Mouse (Mus musculus) liver (tissue): ENCODE measurements around the gene Agps.

Experiments used
- DNase-seq: peaks from one replicate; pipeline ENCODE4 v3.0.0-alpha.2; 2020; ENCODE audit warnings: mixed read lengths

Agps gene

DNA sequence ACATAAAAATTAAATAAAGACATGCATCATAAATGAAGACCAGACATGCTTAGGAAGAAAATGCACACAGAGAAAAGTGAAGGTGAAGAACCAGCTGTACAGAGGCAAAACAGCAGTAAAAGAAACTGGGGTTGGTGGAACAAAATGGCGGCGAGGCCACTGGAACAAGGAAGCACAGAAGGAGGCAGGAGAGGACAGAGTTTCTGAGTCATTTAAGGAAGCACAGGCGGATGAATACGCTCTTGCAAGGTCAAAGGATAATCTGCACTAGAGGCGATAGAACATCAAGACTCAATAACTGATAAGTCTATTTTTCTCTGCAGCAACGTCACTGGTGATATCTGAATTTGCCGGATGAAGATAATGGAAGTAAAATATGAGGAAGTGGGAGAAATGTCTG is 1.7 kb upstream of the Agps start:
- DNase-seq: no peak

DNA sequence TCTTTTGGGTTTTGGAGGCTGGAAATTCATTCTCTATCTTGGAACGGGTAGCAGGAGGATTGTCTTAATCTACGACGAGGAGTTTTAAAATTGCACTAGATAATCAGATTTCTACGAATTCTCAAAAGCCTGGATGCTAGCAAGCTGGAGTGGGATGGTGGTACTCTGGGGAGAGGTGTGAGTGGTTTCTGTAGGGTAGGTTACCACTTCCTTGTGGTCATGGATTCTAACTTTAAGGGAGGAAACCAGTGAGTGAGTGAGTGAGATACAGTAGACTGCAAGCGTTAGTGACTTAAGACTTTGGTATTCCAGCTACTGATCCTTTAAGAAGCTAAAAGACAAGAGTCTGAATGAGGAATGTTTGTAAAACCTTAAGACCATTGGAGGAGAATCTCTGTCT is 804 bp downstream of the Agps start:
- no peak for DNase-seq

DNA sequence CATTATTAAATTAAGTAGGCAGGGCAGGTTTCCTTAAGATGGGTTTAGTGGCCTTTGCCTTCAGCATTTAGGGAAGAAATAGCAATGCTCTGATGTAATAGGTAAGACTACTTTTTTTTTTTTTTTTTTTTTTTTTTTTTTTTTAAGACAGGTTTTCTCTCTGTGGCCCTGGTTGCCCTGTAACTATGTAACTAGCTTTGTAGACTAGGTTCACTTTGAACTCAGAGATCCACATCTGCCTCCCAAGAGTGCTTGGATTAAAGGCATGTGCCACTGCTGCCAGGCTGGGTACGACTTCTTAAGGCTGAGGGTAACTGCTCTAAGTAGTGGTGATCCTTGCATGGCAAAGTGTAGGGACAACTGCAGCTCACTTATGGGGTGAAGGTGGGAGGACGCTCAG is 2.5 kb downstream of the Agps start:
- no peak for DNase-seq

DNA sequence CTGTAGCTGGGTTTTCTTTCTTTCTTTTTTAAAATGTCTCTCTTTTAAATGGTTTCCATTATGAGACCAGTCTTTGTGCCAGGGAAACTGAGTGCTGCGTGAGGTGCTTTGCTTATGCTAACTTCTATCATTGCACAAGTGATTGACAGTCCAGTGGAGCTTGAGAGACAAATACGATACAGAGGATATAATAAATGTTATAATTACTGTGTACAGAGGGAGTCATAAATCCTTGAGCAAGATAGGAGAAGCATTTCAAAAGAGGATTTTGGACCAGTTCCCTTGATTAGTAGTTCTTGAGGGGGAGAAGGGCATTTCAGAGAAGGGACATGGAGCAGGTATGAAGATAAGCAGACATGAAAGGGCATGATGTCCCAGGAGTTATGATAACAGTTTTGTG is 10.3 kb downstream of the Agps start:
- DNase-seq: no peak

DNA sequence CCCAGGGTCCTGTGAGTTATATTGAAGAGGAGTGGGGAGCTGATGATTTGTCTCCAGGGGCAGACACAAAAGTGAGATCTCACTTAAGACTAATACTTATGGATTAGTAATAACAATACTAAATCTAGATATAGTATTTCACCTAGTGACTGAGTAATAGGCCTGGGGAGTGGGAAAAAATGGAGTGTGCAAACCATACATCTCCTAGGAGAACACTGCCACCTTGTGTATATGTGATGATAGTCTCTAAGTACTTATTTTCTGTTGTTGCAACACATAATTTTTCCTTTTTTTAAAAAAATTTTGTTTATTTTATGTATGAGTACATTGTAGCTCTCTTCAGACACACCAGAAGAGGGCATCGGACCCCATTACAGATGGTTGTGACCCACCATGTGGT is 15.7 kb downstream of the Agps start:
- DNase-seq: no peak

DNA sequence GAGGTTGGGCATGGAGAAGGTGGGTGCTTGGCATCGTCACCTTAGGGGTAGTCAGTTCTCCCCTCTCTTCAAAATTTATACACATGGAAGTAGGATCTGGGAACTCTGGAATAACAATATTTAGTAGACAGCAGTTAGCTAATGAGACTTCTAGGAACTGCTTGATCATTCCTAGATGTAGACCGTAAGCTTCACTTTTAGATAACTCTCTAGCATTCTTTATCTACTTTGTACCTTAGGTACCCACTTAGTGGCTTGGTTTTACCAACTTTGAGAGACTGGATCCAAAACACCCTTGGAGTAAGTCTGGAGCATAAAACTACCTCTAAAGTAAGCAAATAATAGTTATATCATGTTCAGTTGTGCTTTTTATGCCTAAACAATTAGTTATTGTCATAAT is 20.5 kb downstream of the Agps start:
- DNase-seq: no peak

DNA sequence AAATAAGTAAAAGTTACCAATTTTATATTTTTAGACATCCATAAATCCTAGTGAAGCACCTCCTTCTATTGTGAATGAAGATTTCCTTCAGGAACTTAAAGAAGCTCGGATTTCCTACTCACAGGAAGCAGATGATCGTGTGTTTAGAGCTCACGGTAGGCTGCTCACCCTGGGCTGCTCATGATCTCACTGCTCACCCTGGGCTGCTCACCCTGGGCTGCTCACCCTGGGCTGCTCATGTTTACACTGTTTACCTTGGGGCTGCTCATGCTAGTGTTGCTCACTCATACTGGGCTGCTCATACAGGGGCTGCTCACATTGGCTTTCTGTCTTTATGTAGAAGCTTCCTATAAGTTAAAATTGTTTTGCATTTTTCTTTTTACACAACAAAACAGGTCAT is 22.2 kb downstream of the Agps start:
- no peak for DNase-seq

DNA sequence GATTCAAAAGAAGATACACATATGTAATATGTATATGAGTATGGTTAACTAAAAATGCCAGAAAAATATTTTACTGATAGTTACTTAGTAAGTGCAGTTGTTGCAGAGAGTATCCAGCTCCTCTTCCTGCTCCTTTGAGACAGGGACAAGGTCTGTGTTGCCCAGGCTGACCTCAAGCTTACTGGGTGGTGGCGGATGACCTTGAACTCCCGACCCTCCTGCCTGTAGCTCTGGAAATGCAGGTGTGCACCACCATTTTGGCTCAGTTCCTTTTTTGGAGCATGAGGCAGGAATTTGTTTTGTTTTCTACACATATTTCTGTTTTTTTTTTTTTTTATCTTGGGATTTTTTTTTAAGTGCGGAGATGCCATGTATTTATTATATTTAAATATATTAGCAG is 29.1 kb downstream of the Agps start:
- DNase-seq: no peak

DNA sequence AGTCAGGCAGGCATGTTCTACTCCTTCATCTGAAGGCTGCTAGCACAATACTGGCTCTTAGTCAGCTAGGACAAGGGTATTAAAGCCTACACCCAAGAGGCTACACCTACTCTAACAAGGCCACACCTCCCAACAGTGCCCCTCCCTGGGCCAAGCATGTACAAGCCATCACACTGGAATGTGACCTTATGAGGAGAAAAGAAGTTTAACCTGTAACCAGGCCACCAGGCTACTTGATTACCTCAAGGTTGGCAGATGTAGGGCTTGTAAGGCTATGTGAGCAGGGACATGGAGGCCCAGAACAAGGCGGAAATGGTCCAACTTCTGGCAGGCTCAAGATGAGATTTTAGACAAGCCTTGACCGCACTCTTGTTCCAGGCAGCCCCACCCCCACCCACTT is 37.6 kb downstream of the Agps start:
- no peak for DNase-seq

DNA sequence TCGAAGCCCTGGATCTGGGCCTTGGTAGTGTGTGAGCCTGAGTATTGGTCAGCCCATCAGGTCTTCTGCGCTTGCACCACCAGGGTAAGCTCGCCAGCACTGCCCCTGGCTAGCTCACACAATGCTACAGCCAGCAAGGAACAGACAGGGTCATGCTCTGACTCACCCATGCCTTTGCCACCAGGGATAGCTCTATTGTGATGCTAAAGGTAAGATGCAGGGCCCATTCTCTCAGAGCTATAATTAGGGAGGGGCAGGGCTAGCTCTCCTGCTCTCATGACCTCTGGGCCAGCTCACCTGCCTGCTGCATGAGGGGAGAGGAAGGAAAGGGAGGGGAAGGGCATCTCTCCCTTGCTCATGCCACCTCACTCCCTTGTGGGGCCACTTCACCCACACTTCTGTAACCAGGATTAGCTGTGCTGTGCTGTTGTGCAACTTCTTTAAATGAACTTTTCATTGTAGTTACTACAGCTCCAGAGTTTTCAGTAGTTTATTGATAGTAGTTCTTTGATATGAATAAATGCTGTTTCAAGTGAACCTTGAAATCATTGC is 42.1 kb downstream of the Agps start:
- DNase-seq: no peak

DNA sequence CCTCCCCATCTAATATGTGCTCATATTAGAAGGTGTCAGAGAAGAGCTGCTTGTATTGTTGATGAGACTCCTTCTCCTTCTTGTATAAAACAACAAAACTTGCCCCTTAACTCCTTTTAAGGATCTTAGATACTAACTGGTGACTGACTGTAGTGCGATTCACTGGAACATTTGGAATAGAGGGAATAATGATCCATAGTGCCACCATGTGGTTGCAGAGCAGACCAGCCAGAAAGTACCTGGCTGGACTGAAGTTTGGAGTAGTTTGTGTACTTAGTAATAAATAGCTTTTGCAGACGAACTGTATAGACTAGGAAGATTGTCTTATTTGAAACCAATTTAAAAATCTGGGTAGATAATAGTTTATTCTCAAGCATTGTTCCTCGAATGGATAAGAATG is 47.8 kb downstream of the Agps start:
- no peak for DNase-seq

DNA sequence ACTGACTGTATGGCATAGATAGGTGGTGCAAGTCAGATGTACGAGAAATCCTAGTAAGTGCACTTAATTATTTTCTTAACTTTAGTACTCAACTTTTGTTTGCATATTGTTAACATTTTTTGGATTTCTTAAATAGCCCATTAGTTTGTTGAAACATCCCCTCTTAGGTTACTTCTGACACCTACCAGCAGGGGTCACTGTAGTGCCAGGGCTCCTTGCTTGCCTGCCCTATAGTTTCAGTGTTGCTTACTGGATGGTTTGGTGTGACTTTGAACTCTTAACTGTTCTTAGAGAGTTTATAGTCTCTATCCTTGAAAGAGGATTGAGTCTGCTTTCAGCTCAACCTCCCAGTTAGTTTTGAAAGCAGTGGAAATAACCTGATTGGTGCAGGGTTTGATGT is 51.6 kb downstream of the Agps start:
- peak; percentile 58 for DNase-seq

DNA sequence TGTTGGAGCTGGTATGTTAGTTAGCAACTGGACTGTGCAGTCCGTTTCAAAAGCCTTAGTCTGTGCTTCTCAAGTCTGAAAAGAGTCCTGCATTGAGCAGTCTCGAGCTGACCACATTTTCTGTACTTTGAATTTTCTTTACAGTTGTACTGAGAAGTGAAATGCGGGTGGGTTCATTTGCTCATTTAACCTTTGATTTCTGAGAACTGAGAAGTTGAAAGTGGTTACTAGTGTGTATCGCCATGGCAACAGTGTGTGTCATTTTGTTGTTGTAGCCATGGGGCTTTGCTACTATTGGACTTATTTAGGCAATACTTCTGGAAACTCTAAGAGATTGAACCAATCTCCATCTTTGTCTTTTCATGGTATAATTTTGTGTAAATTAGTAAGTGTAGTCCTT is 60.0 kb downstream of the Agps start:
- DNase-seq: no peak

DNA sequence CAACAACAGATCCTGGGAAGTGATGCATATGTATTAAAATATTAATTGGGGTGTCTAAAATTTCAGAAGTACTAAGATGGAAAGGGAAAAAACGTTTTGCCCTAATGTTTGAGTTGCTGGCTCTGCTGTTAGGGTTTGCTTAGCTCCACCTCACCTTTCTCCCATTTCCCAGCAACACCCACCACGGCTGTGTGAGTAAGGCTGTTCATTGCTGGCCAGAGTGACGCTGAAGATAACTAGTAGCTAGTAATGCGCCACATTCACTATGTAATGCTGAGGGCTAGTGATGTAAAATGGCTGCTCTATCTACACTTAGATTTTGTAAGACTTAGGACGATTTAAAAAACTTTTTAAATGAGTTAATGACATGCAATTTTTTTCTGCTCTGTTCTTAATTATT is 63.7 kb downstream of the Agps start:
- DNase-seq: no peak

DNA sequence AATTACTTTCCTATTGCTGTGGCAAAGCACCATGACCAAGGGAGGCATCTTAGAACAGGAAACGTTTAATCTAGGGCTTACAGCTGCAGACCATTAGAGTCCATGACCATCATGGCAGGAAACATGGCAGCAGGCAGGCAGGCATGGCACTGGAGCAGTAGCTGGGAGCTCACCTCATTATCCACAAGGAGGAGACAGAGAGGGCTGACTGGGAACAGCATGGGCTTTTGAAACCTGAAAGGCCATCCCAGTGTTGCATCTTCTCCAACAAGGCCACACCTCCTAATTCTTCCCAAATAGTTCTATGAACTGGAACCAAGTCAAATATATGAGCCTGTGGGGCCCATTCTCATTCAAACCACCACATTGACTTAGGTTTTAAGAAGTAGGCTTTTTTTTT is 68.3 kb downstream of the Agps start:
- no peak for DNase-seq

DNA sequence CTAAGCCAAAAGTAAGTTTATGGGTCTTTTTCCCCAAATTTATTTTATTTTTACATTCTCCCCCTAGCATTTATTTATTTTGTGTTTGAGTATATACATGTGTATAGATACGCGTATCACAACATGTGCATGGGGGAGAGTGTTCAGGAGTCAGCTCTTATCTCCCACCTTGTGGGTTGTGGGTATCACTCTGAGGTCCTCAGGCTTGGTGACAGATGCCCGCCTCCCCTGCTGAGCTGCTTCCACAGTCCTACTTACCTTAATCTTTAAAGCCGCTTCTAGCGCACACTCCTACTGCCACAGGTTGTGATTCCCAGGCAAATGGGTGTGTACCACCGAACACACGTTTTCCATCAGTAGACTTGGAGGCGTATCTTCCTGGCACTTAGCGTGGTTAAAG is 69.9 kb downstream of the Agps start:
- no peak for DNase-seq

DNA sequence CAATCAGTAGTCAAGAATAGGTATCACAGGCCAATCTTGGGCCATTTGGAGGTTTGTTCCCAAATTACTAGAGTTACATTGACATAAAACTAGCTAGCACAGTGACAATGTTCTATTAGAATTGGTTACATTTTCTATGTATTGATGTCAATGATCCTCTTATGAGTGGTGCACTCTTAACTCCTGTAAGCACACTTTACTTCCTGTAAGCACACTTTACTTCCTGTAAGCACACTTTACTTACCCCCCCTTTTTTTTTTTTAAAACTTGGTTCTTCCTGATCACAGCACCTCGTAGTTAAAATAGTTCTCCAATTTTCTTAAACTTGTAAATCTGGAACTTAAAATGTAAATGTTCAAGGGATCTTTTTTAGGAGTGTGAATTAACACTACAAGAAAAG is 75.2 kb downstream of the Agps start:
- no peak for DNase-seq

DNA sequence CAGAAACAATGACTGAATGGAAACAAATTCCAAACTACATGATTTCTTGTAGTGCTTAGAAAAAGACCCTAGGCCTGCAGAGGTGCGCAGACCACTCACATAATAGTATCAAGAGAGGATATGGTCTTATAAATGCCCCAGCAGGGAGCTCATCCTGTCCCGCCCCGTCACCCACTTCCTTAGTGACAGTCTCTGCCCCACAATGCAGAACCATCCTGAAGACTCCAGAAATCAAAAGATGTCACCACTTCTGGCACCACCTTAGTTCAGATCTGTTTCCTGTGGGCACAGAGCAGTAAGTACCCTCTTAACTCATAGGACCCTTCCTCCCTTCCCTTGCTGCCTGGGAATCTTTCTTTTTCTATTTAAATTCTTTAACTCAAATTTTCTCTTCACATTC is 83.1 kb downstream of the Agps start:
- no peak for DNase-seq

DNA sequence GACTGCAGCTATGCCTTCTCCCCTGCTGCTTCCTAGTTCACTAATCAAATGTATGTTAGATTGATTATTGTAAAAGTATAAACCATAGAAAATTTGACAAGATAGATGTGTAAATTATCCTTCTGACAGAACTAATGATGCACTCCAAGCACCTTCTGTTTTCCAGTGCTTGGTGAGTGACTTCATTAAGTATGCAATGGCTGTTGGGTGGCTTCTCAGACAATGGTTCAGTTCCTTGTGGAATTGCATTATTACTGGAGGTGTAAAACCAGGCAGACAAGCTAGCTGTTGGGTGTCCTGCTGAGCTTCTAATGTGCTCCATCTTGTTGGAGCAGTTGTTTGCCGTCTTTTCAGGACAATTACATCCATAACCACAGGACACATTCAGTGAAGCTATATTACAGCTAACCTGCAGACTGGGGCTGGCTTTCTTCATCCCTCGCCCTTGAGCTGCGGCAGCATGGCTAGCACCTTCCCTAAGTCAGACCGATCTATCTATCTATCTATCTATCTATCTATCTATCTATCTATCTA is 91.9 kb downstream of the Agps start:
- no peak for DNase-seq

DNA sequence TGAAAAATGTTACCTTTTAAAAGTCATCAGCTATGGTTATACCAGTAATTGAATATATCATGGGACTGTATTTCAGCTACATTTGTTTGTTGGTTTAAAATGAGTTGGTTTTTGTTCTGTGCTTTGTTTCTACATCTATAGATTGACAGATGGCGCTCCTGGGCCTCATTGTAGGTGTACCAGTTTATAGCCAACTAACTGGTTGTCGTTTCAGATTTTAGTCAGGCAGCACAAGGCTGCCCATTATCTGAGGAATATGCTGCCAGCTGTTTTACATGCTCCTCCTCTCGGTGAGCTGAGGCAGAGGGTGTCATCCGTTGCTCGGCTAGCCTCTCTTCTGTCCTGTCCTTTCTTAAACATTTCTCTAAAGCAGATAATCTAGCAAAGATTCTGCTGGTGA is 94.1 kb downstream of the Agps start:
- no peak for DNase-seq

DNA sequence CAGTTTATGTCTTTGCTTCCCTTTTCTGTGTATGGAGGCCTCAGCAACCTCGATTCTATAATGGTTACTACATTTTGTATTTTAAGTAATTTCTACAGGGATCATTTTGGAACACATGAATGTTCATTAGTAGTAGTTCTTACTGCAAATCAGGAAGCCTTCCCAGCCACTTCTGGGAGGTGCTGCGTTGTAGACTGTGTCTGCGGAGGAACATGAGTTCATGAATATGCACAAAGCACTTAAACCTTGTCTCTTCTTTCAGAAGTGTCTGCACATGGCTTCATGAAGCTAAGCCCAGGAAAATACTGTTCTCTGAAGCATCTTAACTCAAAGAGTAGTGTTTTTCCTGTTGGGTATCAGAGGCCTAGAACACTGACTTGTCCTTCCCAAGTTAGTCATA is 96.0 kb downstream of the Agps start:
- no peak for DNase-seq

DNA sequence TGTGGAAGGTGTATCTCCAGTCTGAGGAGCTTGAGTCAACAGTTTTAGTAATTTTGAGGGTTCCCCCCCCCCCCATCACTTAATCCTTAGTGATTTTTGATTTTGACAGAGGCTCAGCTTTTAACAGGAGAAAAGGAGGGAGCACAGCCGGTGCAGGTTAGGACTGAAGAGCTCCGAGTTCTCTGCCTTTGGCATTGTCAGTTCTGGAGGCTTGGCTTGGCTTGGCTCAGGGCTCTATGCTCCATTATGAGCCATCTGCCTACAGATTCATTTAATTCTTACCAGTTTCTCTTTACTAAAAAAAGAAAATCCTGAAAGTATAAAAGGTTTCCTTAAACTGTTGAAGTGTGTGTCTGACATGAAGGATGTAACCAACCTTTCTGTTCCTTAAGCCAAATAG is 97.2 kb downstream of the Agps start:
- no peak for DNase-seq

DNA sequence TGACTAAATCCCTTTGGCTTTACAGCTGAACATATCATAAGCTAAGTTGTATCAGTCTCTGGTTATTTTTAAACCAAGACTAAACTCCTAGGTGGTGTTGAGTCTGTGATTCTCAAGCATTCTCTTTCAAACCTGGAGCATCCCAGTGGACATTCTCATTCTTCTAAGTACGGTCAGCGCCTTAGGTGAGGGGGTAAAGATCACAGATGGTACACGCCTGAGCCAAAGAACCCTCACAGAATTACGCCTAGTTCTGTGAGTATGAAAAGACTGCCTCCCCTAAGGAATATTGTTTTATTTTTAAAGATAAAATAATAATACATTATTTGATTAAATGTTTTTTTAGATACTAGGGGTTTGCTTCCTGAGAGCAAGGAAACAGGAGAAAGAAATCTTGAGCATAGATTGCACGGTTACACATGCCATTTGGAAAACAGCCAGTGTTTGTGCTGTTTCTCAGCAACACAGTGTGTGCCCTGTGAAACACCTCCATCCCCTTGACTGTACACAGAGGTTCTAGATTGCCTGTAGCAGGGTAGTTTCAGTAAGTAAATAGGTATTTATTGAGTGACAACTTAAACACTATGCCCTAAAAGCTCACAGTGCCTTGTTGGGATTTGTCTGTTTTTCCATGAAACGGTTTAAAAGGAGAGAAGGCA is 97.9 kb downstream of the Agps start:
- no peak for DNase-seq

DNA sequence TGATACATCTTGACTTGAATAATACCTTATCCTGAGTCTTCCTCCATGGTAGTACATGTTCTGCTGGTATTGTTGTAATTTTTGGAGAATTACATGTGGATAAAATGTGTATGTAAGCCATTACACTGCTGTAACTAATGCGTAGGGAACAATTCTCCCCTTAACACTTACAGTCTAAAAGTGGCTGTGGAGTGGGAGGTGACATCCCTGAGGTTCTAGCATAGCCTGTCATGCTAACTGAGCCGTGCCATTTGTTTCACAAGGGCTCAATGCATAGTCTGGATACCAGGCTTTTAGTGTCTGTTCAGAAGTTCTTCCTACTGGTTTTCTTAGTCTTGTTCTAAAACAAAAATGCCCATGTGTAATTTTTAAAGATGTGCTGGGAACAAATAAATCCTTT is 99.0 kb downstream of the Agps start:
- no peak for DNase-seq

DNA sequence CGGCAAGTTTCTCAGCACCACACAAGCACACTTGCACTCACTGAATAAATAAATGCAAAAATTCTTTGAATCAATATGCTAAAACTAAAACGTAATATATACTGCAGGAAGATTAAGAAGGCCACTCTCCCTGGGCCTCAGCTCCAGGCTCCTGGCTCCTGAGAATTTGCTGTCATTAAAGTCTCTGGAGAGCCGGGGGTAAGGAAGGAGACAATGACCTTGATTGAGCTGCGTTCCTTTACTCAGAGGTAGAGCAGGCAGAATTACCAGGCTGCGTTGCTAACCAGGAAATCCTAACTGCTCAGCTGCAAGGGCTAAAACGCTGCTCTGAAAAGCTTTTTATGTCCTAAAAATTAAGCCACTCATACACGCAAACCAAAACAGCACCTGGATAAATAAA is 101.6 kb downstream of the Agps start:
- no peak for DNase-seq
